In the genomic region with DNA sequence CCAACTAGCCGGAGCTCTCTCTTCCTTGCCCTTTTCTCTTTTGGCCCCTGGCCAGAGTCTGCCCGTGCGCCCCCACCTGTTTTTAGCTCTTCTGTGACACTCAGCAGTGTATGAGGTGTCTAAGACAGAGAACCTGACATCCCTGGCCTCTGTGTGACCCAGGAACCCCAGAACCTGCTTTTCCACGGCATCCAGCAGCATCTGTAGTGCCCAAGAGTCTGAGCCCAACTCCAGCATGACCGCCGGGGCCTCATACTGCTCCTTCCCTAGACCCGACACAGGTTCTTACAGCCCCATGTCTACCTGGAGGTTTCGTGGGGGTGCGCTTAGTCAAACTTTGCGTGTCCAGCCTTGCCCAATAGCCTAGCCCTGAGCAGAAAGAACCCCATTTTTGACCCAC, we compare ENCODE assay signal across 31 mouse cellular contexts.
"Had no signal": no experiment of that assay in that cellular context is flagged by ENCODE, and none has a peak within 500 bp of the region (broad histone marks: within the 10 kb centered on the region; RNA-seq: fewer than 3 reads in every experiment).

No protein-coding gene starts in this region.

- H3K4me3 ChIP-seq: limb, embryonic 10.5 days; limb, embryonic 12.5 days; limb, embryonic 13.5 days; limb, embryonic 15.5 days; liver, embryonic 12.5 days; liver, embryonic 13.5 days; liver, embryonic 15.5 days; lung, embryonic 15.5 days; megakaryocyte, embryonic 14.5 days; midbrain, embryonic 10.5 days; midbrain, embryonic 12.5 days; midbrain, embryonic 13.5 days; midbrain, embryonic 15.5 days; myocyte; neural tube, embryonic 12.5 days; neural tube, embryonic 13.5 days had no signal

- H3K27ac ChIP-seq: limb, embryonic 10.5 days; limb, embryonic 12.5 days; limb, embryonic 13.5 days; limb, embryonic 15.5 days; liver, embryonic 12.5 days; liver, embryonic 13.5 days; liver, embryonic 14.5 days; liver, embryonic 15.5 days; lung, embryonic 15.5 days; macrophage; midbrain, embryonic 10.5 days; midbrain, embryonic 12.5 days; midbrain, embryonic 13.5 days; midbrain, embryonic 15.5 days; neural tube, embryonic 12.5 days; neural tube, embryonic 13.5 days had no signal

- H3K36me3 ChIP-seq: limb, embryonic 10.5 days; limb, embryonic 12.5 days; limb, embryonic 13.5 days; limb, embryonic 15.5 days; liver, embryonic 12.5 days; liver, embryonic 13.5 days; liver, embryonic 15.5 days; lung, embryonic 15.5 days; midbrain, embryonic 10.5 days; midbrain, embryonic 12.5 days; midbrain, embryonic 13.5 days; midbrain, embryonic 15.5 days; neural tube, embryonic 12.5 days; neural tube, embryonic 13.5 days had no signal

- H3K4me2 ChIP-seq: limb, embryonic 12.5 days; limb, embryonic 13.5 days; limb, embryonic 15.5 days; liver, embryonic 11.5 days; liver, embryonic 12.5 days; liver, embryonic 13.5 days; liver, embryonic 15.5 days; lung, embryonic 14.5 days; lung, embryonic 15.5 days; midbrain, embryonic 11.5 days; midbrain, embryonic 12.5 days; midbrain, embryonic 13.5 days; midbrain, embryonic 15.5 days; neural tube, embryonic 12.5 days; neural tube, embryonic 13.5 days had no signal

- H3K9ac ChIP-seq: limb, embryonic 12.5 days; limb, embryonic 13.5 days; limb, embryonic 15.5 days; liver, embryonic 12.5 days; liver, embryonic 13.5 days; liver, embryonic 14.5 days; liver, embryonic 15.5 days; liver, postnatal 0 days; lung, embryonic 14.5 days; lung, embryonic 15.5 days; midbrain, embryonic 12.5 days; midbrain, embryonic 13.5 days; midbrain, embryonic 15.5 days; neural tube, embryonic 12.5 days; neural tube, embryonic 13.5 days had no signal

- H3K4me1 ChIP-seq: limb, embryonic 10.5 days; limb, embryonic 12.5 days; limb, embryonic 13.5 days; limb, embryonic 15.5 days; liver, embryonic 12.5 days; liver, embryonic 13.5 days; liver, embryonic 15.5 days; lung, embryonic 15.5 days; megakaryocyte, embryonic 14.5 days; midbrain, embryonic 10.5 days; midbrain, embryonic 12.5 days; midbrain, embryonic 13.5 days; midbrain, embryonic 15.5 days; neural tube, embryonic 12.5 days; neural tube, embryonic 13.5 days had no signal

- H3K9me3 ChIP-seq: limb, embryonic 10.5 days; limb, embryonic 12.5 days; limb, embryonic 13.5 days; limb, embryonic 15.5 days; liver, embryonic 12.5 days; liver, embryonic 13.5 days; liver, embryonic 15.5 days; lung, embryonic 15.5 days; midbrain, embryonic 10.5 days; midbrain, embryonic 12.5 days; midbrain, embryonic 13.5 days; midbrain, embryonic 15.5 days; neural tube, embryonic 12.5 days; neural tube, embryonic 13.5 days had no signal

- H3K27me3 ChIP-seq: limb, embryonic 12.5 days; limb, embryonic 13.5 days; limb, embryonic 15.5 days; liver, embryonic 12.5 days; liver, embryonic 13.5 days; liver, embryonic 15.5 days; lung, embryonic 15.5 days; megakaryocyte, embryonic 14.5 days; midbrain, embryonic 12.5 days; midbrain, embryonic 13.5 days; midbrain, embryonic 15.5 days; neural tube, embryonic 12.5 days; neural tube, embryonic 13.5 days had no signal

- DNase-seq: left cerebral cortex, postnatal 4 days; liver; liver, embryonic 13.5 days; liver, postnatal 0 days; lung, adult 18-20 months; lung, adult 2 months; lung, embryonic 14.5 days; lung, postnatal 10 days; lung, postnatal 14 days; lung, postnatal 36 days; lung, postnatal 4 days had no signal

- ATAC-seq: liver, embryonic 12.5 days; liver, postnatal 0 days; lung, postnatal 0 days; midbrain, embryonic 13.5 days; midbrain, embryonic 15.5 days had no signal
